Mouse (Mus musculus): ENCODE data around the gene Mul1. TPM values are rescaled to one million over a fixed set of nuclear protein-coding genes. Genes with fewer than 3 reads are reported as not detected.
A peak's percentile ranks its signal among the peaks of the same experiment; 100 is the strongest.
"Not testable (repeated sequence)": the region's sequence is repeated elsewhere in the genome, so short reads cannot be mapped to it uniquely, and the experiment has no call there.

Gene Mul1
- polyA plus RNA-seq, 2 experiments: 4.3 to 7.7 TPM

DNA sequence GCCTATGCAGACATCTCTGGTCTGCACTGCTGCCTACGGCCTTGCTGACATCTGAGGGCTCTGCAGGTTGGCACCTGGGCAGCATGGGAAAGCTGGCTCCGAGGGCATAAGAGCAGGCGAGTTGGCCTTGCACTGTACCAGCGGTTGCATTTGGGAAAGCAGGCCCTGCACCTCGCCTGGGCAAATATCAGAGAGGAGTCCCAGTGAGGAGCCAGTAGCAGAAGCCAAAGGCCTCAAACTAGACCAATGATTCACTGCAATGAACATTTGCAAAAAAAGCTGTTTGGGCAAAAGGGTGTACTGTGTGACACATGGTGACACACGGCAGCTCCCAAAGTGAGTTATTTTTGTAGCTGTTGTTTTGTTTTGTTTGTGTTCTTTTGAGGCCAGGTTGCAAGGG is 9.4 kb upstream of the Mul1 start:
- Histone ChIP-seq H3K27me3 (ENCODE audit: control insufficient read depth, insufficient read depth, low read length) (no peaks in the 10 kb centered on the region), H3K36me3 (replicated peaks; ENCODE audit: control insufficient read depth, insufficient read depth, low read depth) (no peaks in the 10 kb centered on the region), H3K27ac (no peak overlapping the region), H3K4me3 (ENCODE audit: insufficient read depth in 1 of 2, low read depth in 2 of 2, low read length in 2 of 2) (no peak overlapping the region), H3K9ac (replicated peaks) (no peak overlapping the region), H3K4me2 (ENCODE audit: low read depth) (no peak overlapping the region), H3K4me1 (replicated peaks; ENCODE audit: control insufficient read depth in 2 of 2, insufficient read depth in 2 of 2, low read length in 1 of 2) (peaks cover 0 to 5% of the 10 kb centered on the region in 2 experiments; a peak in 1 of 4 replicates), H3K9me3 (ENCODE audit: control insufficient read depth, low read length) (no peaks in the 10 kb centered on the region)
- TF ChIP-seq CTCF (IDR thresholded peaks at IDR 0.05; ENCODE audit: low read depth) (no peak), EP300 (IDR thresholded peaks at IDR 0.05; ENCODE audit: low read depth) (no peak)
- ATAC-seq (ENCODE audit: insufficient read depth): no peak
- DNase-seq (ENCODE audit: low read depth in 3 of 3, low spot score in 3 of 3): no peak
- 67% methylated on average over 6 of the region's 6 CpGs for WGBS (ENCODE audit: insufficient replicate concordance)

DNA sequence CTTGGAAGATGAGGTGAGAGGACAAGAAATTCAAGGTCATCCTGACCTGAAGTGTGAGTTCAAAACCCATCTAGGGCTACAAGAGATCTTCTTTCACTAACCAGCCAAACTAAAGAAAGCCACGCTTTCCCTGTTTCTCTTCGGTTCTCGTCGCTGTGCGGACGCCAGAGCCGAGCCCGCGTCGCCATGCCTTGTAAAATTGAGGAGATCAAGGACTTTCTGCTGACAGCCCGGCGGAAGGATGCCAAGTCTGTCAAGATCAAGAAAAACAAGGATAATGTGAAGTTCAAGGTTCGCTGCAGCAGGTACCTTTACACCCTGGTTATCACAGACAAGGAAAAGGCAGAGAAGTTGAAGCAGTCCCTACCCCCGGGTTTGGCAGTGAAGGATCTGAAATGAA is 8.9 kb upstream of the Mul1 start:
- H3K27ac ChIP-seq; ATAC-seq (ENCODE audit: insufficient read depth); H3K27me3 ChIP-seq (ENCODE audit: control insufficient read depth, insufficient read depth, low read length); DNase-seq (ENCODE audit: low read depth in 3 of 3, low spot score in 3 of 3); H3K4me1 ChIP-seq (replicated peaks; ENCODE audit: control insufficient read depth in 2 of 2, insufficient read depth in 2 of 2, low read length in 1 of 2); H3K9ac ChIP-seq (replicated peaks); H3K4me3 ChIP-seq (ENCODE audit: insufficient read depth in 1 of 2, low read depth in 2 of 2, low read length in 2 of 2); H3K9me3 ChIP-seq (ENCODE audit: control insufficient read depth, low read length); H3K36me3 ChIP-seq (replicated peaks; ENCODE audit: control insufficient read depth, insufficient read depth, low read depth); H3K4me2 ChIP-seq (ENCODE audit: low read depth): not testable (repeated sequence)
- 82% methylated on average over 13 of the region's 14 CpGs for WGBS (ENCODE audit: insufficient replicate concordance)

DNA sequence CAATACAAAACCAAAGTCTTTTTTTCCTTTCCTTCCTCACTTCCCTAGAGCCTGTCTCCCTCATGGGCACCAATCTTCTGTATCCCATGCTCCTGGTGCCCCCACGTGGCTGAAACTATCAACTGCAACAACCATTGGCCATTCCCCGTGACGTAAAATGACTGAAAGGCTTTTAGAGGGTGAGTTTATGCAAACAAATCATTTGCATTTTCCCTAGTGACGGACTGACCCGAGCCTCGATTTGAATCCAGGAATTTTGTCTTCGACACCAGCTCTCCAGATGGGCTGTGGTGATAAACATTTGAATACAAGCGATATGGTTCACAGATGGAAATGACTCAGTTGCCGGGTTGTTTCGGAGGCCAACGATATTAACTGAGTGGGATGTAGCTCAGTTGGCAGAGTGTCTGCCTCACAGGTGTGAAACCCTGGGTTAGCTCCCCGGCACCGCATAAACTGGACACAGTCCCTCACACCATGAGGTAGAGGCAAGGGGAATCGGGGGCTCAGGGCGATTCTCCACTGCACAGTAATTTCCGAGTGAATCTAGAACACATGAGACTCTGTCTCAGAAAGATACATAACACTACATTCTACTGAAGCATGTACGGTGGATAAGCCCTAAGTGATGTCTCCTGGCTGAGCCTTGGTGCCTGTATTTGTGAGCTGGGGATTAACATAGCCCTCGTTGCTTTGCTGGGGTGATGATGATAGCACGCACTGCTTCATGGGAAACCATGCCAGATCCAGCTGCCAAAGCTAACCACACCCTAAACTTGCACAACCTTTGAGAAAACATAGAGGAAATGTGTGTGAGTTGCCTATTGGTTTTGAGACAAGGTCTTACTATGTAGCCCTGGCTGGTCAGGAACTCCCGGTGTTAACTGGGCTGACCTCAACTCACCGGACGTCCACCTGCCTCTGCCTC is 7.4 kb upstream of the Mul1 start:
- Histone ChIP-seq H3K4me1 (replicated peaks; ENCODE audit: control insufficient read depth in 2 of 2, insufficient read depth in 2 of 2, low read length in 1 of 2) (peaks cover 0 to 5% of the 10 kb centered on the region in 2 experiments; a peak in 1 of 4 replicates), H3K27ac (no peak overlapping the region), H3K9ac (replicated peaks) (no peak overlapping the region), H3K4me3 (ENCODE audit: insufficient read depth in 1 of 2, low read depth in 2 of 2, low read length in 2 of 2) (no peak overlapping the region), H3K36me3 (replicated peaks; ENCODE audit: control insufficient read depth, insufficient read depth, low read depth) (no peaks in the 10 kb centered on the region), H3K9me3 (ENCODE audit: control insufficient read depth, low read length) (no peaks in the 10 kb centered on the region), H3K27me3 (ENCODE audit: control insufficient read depth, insufficient read depth, low read length) (no peaks in the 10 kb centered on the region; the same call in 1 of the 2 replicates), H3K4me2 (ENCODE audit: low read depth) (no peak overlapping the region)
- DNase-seq (ENCODE audit: low read depth in 3 of 3, low spot score in 3 of 3) (peak; percentile 30 to 51 (median 34)), ATAC-seq (ENCODE audit: insufficient read depth) (no peak)
- 34% methylated on average over 22 of the region's 22 CpGs for WGBS (ENCODE audit: insufficient replicate concordance)
- TF ChIP-seq EP300 (IDR thresholded peaks at IDR 0.05; ENCODE audit: low read depth) (no peak), CTCF (IDR thresholded peaks at IDR 0.05; ENCODE audit: low read depth) (peak; percentile 80)

DNA sequence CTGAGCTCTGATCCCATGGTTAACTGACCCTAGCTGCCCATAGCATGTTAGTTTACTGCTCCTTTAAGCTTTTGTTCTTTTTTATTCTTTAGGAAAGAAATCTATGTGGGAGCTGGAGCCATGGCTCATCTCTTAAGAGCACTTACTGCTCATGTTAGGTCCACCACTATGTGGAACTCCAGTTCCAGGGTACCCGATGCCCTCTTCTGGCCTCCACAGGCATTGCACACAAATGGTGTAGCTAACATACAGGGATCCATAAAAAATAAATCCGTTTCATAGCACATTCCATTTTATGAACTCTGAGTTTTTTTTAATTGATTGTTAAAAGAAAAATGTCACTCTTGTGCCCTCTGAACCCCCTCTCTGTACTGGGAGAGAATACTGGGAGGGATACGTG is 4.7 kb upstream of the Mul1 start:
- WGBS (ENCODE audit: insufficient replicate concordance): 29% methylated on average over 3 of the region's 3 CpGs
- no peak overlapping the region for H3K27ac ChIP-seq
- peaks cover 0 to 8% of the 10 kb centered on the region in 2 experiments; a peak in 2 of 4 replicates for H3K4me1 ChIP-seq (replicated peaks; ENCODE audit: control insufficient read depth in 2 of 2, insufficient read depth in 2 of 2, low read length in 1 of 2)
- ATAC-seq (ENCODE audit: insufficient read depth): no peak
- no peaks in the 10 kb centered on the region for H3K9me3 ChIP-seq (ENCODE audit: control insufficient read depth, low read length)
- no peaks in the 10 kb centered on the region for H3K36me3 ChIP-seq (replicated peaks; ENCODE audit: control insufficient read depth, insufficient read depth, low read depth)
- DNase-seq (ENCODE audit: low read depth in 3 of 3, low spot score in 3 of 3): no peak
- no peak overlapping the region for H3K4me3 ChIP-seq (ENCODE audit: insufficient read depth in 1 of 2, low read depth in 2 of 2, low read length in 2 of 2)
- H3K4me2 ChIP-seq (ENCODE audit: low read depth): no peak overlapping the region
- TF ChIP-seq CTCF (IDR thresholded peaks at IDR 0.05; ENCODE audit: low read depth) (peak; percentile 56), EP300 (IDR thresholded peaks at IDR 0.05; ENCODE audit: low read depth) (no peak)
- H3K9ac ChIP-seq (replicated peaks): no peak overlapping the region
- no peaks in the 10 kb centered on the region; the same call in 1 of the 2 replicates for H3K27me3 ChIP-seq (ENCODE audit: control insufficient read depth, insufficient read depth, low read length)

DNA sequence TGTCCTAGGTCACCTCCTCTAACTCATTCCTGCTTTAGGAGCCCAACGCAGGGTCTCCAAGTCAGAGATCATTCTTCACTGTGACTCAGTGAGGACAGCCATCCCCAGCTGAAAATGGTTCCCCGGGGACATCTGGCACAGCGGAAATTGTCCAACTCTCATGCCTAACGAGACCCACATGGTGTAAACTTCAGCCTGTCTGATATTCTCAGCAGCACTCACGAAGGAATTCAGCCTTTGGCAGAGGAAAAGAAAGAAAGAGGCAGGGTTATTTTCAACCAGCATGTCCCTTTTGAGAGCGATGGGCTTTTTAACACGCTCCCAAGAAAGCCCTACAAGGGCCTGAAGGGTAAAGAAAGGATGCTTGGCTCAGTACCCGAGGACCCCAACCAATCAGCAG is 3.1 kb upstream of the Mul1 start:
- no peak overlapping the region for H3K4me2 ChIP-seq (ENCODE audit: low read depth)
- TF ChIP-seq EP300 (IDR thresholded peaks at IDR 0.05; ENCODE audit: low read depth): no peak
- TF ChIP-seq CTCF (IDR thresholded peaks at IDR 0.05; ENCODE audit: low read depth): no peak
- no peak overlapping the region for H3K27ac ChIP-seq
- no peak for DNase-seq (ENCODE audit: low read depth in 3 of 3, low spot score in 3 of 3)
- H3K27me3 ChIP-seq (ENCODE audit: control insufficient read depth, insufficient read depth, low read length): no peaks in the 10 kb centered on the region; the same call in 1 of the 2 replicates
- no peaks in the 10 kb centered on the region for H3K36me3 ChIP-seq (replicated peaks; ENCODE audit: control insufficient read depth, insufficient read depth, low read depth)
- H3K4me1 ChIP-seq (replicated peaks; ENCODE audit: control insufficient read depth in 2 of 2, insufficient read depth in 2 of 2, low read length in 1 of 2): peaks cover 4 to 14% of the 10 kb centered on the region in 2 experiments; a peak in 3 of 4 replicates
- no peaks in the 10 kb centered on the region for H3K9me3 ChIP-seq (ENCODE audit: control insufficient read depth, low read length)
- no peak for ATAC-seq (ENCODE audit: insufficient read depth)
- H3K4me3 ChIP-seq (ENCODE audit: insufficient read depth in 1 of 2, low read depth in 2 of 2, low read length in 2 of 2): no peak overlapping the region
- WGBS (ENCODE audit: insufficient replicate concordance): 56% methylated on average over 8 of the region's 8 CpGs
- no peak overlapping the region for H3K9ac ChIP-seq (replicated peaks)

Measured in liver, embryonic 14.5 days (tissue).